Mouse (Mus musculus): Measurements from ENCODE around the gene Mif4gd. TPM values are rescaled to one million over a fixed set of nuclear protein-coding genes. Genes with fewer than 3 reads are reported as not detected.

Gene Mif4gd
- polyA plus RNA-seq, 1 experiment: 39.7 TPM

GRCm38 (mm10) chr11:115615875-115616274 lies 3.1 kb upstream of the Mif4gd start:
- no peaks in the 10 kb centered on the region; the same call in 1 of the 2 replicates for H3K4me1 ChIP-seq (ENCODE audit: control insufficient read depth, insufficient read depth, low read length)
- no peak overlapping the region for H3K27ac ChIP-seq (ENCODE audit: insufficient read depth, low read length)
- no peak overlapping the region for H3K4me3 ChIP-seq (ENCODE audit: insufficient read depth, low read length)
- TF ChIP-seq POLR2A (IDR thresholded peaks at IDR 0.05; ENCODE audit: extremely low read depth, insufficient read depth, low read length) (no peak), CTCF (IDR thresholded peaks at IDR 0.05; ENCODE audit: extremely low read depth, insufficient read depth, low read length) (no peak)

DNA sequence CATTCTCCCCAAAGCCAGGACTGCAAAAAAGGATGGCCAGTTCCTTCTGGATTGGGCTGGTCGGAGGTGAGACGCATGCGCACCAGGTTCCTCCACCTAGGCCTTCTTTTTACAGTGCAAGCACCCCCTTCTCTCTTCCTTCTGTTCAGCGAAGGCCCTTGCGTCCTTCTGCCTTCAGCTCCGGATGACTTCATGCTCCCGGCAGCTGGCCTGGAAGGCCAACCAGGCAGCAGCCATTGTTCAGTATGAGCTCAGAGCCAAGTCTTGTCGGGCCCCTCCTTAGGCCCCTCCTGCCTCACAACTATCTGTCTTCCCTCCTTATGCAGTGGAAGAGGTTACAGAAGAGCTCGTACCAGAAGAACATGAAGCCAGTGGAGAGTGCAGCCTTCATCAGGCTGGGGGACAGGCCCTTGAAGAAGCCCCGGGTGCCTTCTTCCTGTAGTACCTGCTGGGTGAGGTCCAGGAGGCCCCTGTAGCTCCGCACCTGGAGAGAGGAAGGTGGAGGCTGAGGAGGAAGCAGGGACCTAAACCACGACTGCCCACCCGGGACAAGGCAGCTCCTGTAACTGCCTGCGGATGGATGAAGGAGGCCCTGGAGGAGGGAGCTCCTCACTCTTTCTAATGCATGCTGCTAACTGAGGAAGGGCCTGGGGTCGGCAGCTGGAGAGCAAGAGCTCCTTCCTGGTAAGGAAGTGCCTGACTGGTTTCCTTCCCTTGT lies 2.5 kb upstream of the Mif4gd start:
- no peak overlapping the region for H3K4me3 ChIP-seq (ENCODE audit: insufficient read depth, low read length)
- no peaks in the 10 kb centered on the region; the same call in 1 of the 2 replicates for H3K4me1 ChIP-seq (ENCODE audit: control insufficient read depth, insufficient read depth, low read length)
- no peak for TF ChIP-seq POLR2A (IDR thresholded peaks at IDR 0.05; ENCODE audit: extremely low read depth, insufficient read depth, low read length)
- TF ChIP-seq CTCF (IDR thresholded peaks at IDR 0.05; ENCODE audit: extremely low read depth, insufficient read depth, low read length): no peak
- H3K27ac ChIP-seq (ENCODE audit: insufficient read depth, low read length): no peak overlapping the region

- Histone ChIP-seq H3K27ac (ENCODE audit: insufficient read depth, low read length) (no peak overlapping the region), H3K4me3 (ENCODE audit: insufficient read depth, low read length) (no peak overlapping the region), H3K4me1 (ENCODE audit: control insufficient read depth, insufficient read depth, low read length) (no peaks in the 10 kb centered on the region; the same call in 1 of the 2 replicates)
- TF ChIP-seq CTCF (IDR thresholded peaks at IDR 0.05; ENCODE audit: extremely low read depth, insufficient read depth, low read length): no peak
- TF ChIP-seq POLR2A (IDR thresholded peaks at IDR 0.05; ENCODE audit: extremely low read depth, insufficient read depth, low read length): no peak
Observed at GRCm38 (mm10) chr11:115614346-115615107, 1.8 kb upstream of the Mif4gd start.

- TF ChIP-seq POLR2A (IDR thresholded peaks at IDR 0.05; ENCODE audit: extremely low read depth, insufficient read depth, low read length): no peak
- no peak for TF ChIP-seq CTCF (IDR thresholded peaks at IDR 0.05; ENCODE audit: extremely low read depth, insufficient read depth, low read length)
- peak overlapping the region; percentile 65 for H3K4me3 ChIP-seq (ENCODE audit: insufficient read depth, low read length)
- no peak overlapping the region for H3K27ac ChIP-seq (ENCODE audit: insufficient read depth, low read length)
- no peaks in the 10 kb centered on the region; the same call in 1 of the 2 replicates for H3K4me1 ChIP-seq (ENCODE audit: control insufficient read depth, insufficient read depth, low read length)
Observed at GRCm38 (mm10) chr11:115613138-115613945, 573 bp upstream of the Mif4gd start.

GRCm38 (mm10) chr11:115612059-115612409 lies 735 bp downstream of the Mif4gd start:
- peak overlapping the region; percentile 53 for H3K27ac ChIP-seq (ENCODE audit: insufficient read depth, low read length)
- H3K4me1 ChIP-seq (ENCODE audit: control insufficient read depth, insufficient read depth, low read length): no peaks in the 10 kb centered on the region; the same call in 1 of the 2 replicates
- TF ChIP-seq CTCF (IDR thresholded peaks at IDR 0.05; ENCODE audit: extremely low read depth, insufficient read depth, low read length): no peak
- no peak for TF ChIP-seq POLR2A (IDR thresholded peaks at IDR 0.05; ENCODE audit: extremely low read depth, insufficient read depth, low read length)
- peak overlapping the region; percentile 65 for H3K4me3 ChIP-seq (ENCODE audit: insufficient read depth, low read length)

DNA sequence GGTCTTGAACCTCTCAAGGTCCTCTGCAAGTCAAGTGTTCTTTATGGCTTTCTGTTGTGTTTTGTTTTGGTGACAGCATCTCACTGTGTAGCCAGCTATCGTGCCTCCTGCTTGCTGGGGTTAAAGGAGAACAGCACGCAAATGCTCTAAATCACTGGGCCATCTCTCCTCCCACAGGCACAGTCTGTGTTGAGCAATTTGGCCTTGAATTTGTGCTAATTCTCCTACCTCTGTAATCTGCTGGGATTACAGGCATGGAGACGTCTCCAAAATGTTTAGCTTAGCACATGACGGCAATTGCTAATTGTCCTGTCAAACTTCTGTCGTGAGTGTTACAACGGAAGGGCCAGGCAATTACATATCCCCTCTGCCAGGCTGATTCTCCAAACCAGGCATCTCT lies 1.6 kb downstream of the Mif4gd start:
- H3K27ac ChIP-seq (ENCODE audit: insufficient read depth, low read length): no peak overlapping the region
- no peak overlapping the region for H3K4me3 ChIP-seq (ENCODE audit: insufficient read depth, low read length)
- TF ChIP-seq POLR2A (IDR thresholded peaks at IDR 0.05; ENCODE audit: extremely low read depth, insufficient read depth, low read length) (no peak), CTCF (IDR thresholded peaks at IDR 0.05; ENCODE audit: extremely low read depth, insufficient read depth, low read length) (no peak)
- H3K4me1 ChIP-seq (ENCODE audit: control insufficient read depth, insufficient read depth, low read length): no peaks in the 10 kb centered on the region; the same call in 1 of the 2 replicates

DNA sequence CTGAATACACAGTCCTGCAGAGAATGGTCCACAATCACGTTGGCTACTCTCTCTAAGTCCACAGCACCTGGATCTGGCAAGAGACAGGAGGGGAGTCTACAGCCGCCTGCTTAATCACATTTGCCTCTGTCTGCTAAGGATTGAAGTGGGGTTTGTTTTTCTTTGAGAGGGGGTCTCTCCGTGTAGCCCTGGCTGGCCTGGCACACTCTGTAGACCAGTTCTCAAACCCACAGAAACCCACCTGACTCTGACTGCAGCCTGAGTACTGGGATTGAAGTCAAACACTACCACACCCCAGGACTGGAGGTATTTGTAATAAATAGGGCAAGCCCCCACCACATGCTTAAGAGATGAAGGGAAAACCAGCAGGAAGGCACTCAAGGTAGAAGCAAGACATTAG lies 3.2 kb downstream of the Mif4gd start:
- H3K4me1 ChIP-seq (ENCODE audit: control insufficient read depth, insufficient read depth, low read length): no peaks in the 10 kb centered on the region; the same call in 1 of the 2 replicates
- TF ChIP-seq CTCF (IDR thresholded peaks at IDR 0.05; ENCODE audit: extremely low read depth, insufficient read depth, low read length) (no peak), POLR2A (IDR thresholded peaks at IDR 0.05; ENCODE audit: extremely low read depth, insufficient read depth, low read length) (no peak)
- no peak overlapping the region for H3K27ac ChIP-seq (ENCODE audit: insufficient read depth, low read length)
- H3K4me3 ChIP-seq (ENCODE audit: insufficient read depth, low read length): no peak overlapping the region

GRCm38 (mm10) chr11:115608421-115609399 lies 4.1 kb downstream of the Mif4gd start:
- H3K4me1 ChIP-seq (ENCODE audit: control insufficient read depth, insufficient read depth, low read length): no peaks in the 10 kb centered on the region; the same call in 1 of the 2 replicates
- TF ChIP-seq POLR2A (IDR thresholded peaks at IDR 0.05; ENCODE audit: extremely low read depth, insufficient read depth, low read length) (peak; percentile 30; the same call in 1 of the 2 replicates), CTCF (IDR thresholded peaks at IDR 0.05; ENCODE audit: extremely low read depth, insufficient read depth, low read length) (no peak)
- H3K27ac ChIP-seq (ENCODE audit: insufficient read depth, low read length): 0 out of 2 replicates have a peak overlapping the region, but pooled peaks have one; percentile 17
- no peak overlapping the region for H3K4me3 ChIP-seq (ENCODE audit: insufficient read depth, low read length)

Data from cortical plate, adult 2 months (tissue).